Comparison of ENCODE assay signal across 12 mouse cellular contexts in the genomic region with DNA sequence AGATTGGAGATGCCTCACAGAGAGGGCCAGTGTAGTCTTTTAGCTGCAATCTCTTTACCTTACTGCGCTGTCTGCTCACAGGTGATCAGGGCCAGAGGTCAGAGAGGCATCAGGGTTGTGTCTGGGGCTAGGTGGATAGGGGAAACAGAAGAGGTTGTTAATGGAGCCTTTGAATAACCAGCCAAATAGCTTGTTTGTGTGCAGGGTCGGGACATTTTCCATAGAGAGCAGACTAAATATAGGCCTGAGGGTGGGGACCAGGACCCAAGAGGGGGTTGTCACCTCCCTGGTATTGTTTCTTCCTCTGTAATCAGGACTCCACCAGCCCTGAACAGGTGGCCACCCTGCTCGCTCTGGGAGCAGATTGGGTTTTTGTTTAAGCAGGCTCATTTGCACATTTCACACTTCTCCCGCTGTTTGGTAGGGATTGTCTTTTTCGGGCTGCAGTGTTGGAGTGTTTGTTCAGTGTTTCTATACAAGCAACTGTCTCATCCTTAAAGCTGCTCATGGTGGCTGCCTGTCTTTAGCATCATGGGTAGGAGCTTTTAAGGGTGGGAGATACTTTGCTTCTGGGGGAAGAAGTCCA. TPM values are rescaled to one million over a fixed set of nuclear protein-coding genes. Genes with fewer than 3 reads are reported as not detected.
DNase-seq lines count a peak whose midpoint lies in the region; ATAC-seq and TF ChIP-seq lines count a peak whose summit lies in the region.
"Had no signal": no experiment of that assay in that cellular context is flagged by ENCODE, and none has a peak within 500 bp of the region (broad histone marks: within the 10 kb centered on the region; RNA-seq: fewer than 3 reads in every experiment).

No protein-coding gene starts in this region.

- no peak overlapping the region; the same call in 1 of the 2 replicates for H3K4me3 ChIP-seq in forebrain, embryonic 10.5 days
- H3K4me3 ChIP-seq in forebrain, embryonic 11.5 days (ENCODE audit: low read depth, low read length), result no peak overlapping the region
- H3K4me3 ChIP-seq in intestine, embryonic 16.5 days (ENCODE audit: low read length), result no peak overlapping the region
- no peak overlapping the region for H3K4me3 ChIP-seq in intestine, postnatal 0 days (ENCODE audit: low read depth, low read length)
- no peak overlapping the region for H3K4me3 ChIP-seq in heart, embryonic 16.5 days (ENCODE audit: low read length)
- H3K4me3 ChIP-seq: neural tube, embryonic 13.5 days had no signal

- ATAC-seq in forebrain, embryonic 11.5 days (replicated peaks; ENCODE audit: low FRiP score), result no peak
- ATAC-seq in intestine, embryonic 16.5 days, result no peak
- ATAC-seq in intestine, postnatal 0 days, result no peak
- ATAC-seq in heart, embryonic 16.5 days (replicated peaks; ENCODE audit: extremely low read depth, insufficient read depth, low FRiP score), result no peak

- WGBS in forebrain, embryonic 10.5 days, result 21% methylated on average over 5 of the region's 5 CpGs
- 15% methylated on average over 5 of the region's 5 CpGs for WGBS in forebrain, embryonic 11.5 days
- 45% methylated on average over 5 of the region's 5 CpGs for WGBS in intestine, embryonic 16.5 days
- 48% methylated on average over 5 of the region's 5 CpGs for WGBS in intestine, postnatal 0 days
- whole genome bisulfite sequencing in heart, embryonic 16.5 days, result 36% methylated on average over 5 of the region's 5 CpGs

- no peaks in the 10 kb centered on the region; the same call in 1 of the 2 replicates for H3K9me3 ChIP-seq in forebrain, embryonic 10.5 days
- no peaks in the 10 kb centered on the region for H3K9me3 ChIP-seq in forebrain, embryonic 11.5 days (ENCODE audit: control insufficient read depth, low read length)
- no peaks in the 10 kb centered on the region for H3K9me3 ChIP-seq in intestine, embryonic 16.5 days (ENCODE audit: control insufficient read depth, low read length)
- no peaks in the 10 kb centered on the region for H3K9me3 ChIP-seq in intestine, postnatal 0 days (ENCODE audit: control insufficient read depth)
- no peaks in the 10 kb centered on the region for H3K9me3 ChIP-seq in heart, embryonic 16.5 days (replicated peaks; ENCODE audit: control insufficient read depth, low read length)

- peaks cover 88% of the 10 kb centered on the region for H3K4me1 ChIP-seq in forebrain, embryonic 10.5 days
- peaks cover 30% of the 10 kb centered on the region for H3K4me1 ChIP-seq in forebrain, embryonic 11.5 days (replicated peaks; ENCODE audit: control insufficient read depth, insufficient read depth, low read length)
- H3K4me1 ChIP-seq in intestine, embryonic 16.5 days (ENCODE audit: control insufficient read depth, insufficient read depth, low read length), result peaks cover 50% of the 10 kb centered on the region
- peaks cover 13% of the 10 kb centered on the region; the same call in 1 of the 2 replicates for H3K4me1 ChIP-seq in intestine, postnatal 0 days (replicated peaks; ENCODE audit: control insufficient read depth, insufficient read depth, low read length)
- H3K4me1 ChIP-seq in heart, embryonic 16.5 days (ENCODE audit: control insufficient read depth, insufficient read depth, low read length), result peaks cover 42% of the 10 kb centered on the region

- DNase-seq in forebrain, embryonic 10.5 days (ENCODE audit: extremely low spot score, low spot score), result no peak
- DNase-seq in forebrain, embryonic 11.5 days (ENCODE audit: low spot score), result no peak
- DNase-seq in R1 (ENCODE audit: low read depth, low spot score), result peak; percentile 63
- no peak for DNase-seq in urinary bladder, postnatal 36 days (ENCODE audit: low spot score in 2 of 2)
- DNase-seq in adrenal gland, postnatal 36 days, result no peak
- DNase-seq: kidney, postnatal 14 days; lung, postnatal 36 days; thymus, postnatal 25 days had no signal

- no peak overlapping the region for H3K9ac ChIP-seq in forebrain, embryonic 11.5 days (ENCODE audit: low read length)
- no peak overlapping the region for H3K9ac ChIP-seq in intestine, embryonic 16.5 days (ENCODE audit: low read depth, low read length)
- H3K9ac ChIP-seq in intestine, postnatal 0 days (ENCODE audit: low read depth, low read length), result no peak overlapping the region
- no peak overlapping the region for H3K9ac ChIP-seq in heart, embryonic 16.5 days (ENCODE audit: low read length)
- H3K9ac ChIP-seq: neural tube, embryonic 13.5 days had no signal

- peak overlapping the region; percentile 65 for H3K27ac ChIP-seq in forebrain, embryonic 10.5 days
- H3K27ac ChIP-seq in forebrain, embryonic 11.5 days (ENCODE audit: low read depth, low read length), result no peak overlapping the region
- peak overlapping the region; percentile 29; the same call in 1 of the 2 replicates for H3K27ac ChIP-seq in intestine, embryonic 16.5 days (ENCODE audit: low read length)
- no peak overlapping the region for H3K27ac ChIP-seq in intestine, postnatal 0 days (ENCODE audit: low read depth, low read length)
- H3K27ac ChIP-seq in heart, embryonic 16.5 days (ENCODE audit: low read length), result 0 out of 2 replicates have a peak overlapping the region, but pooled peaks have one; percentile 26
- H3K27ac ChIP-seq: neural tube, embryonic 13.5 days had no signal

- no peak overlapping the region for H3K4me2 ChIP-seq in forebrain, embryonic 11.5 days (ENCODE audit: low read depth, low read length, severe bottlenecking)
- no peak overlapping the region for H3K4me2 ChIP-seq in intestine, embryonic 16.5 days (ENCODE audit: low read depth, low read length)
- no peak overlapping the region for H3K4me2 ChIP-seq in intestine, postnatal 0 days (replicated peaks; ENCODE audit: low read depth)
- H3K4me2 ChIP-seq in heart, embryonic 16.5 days (ENCODE audit: low read depth, low read length), result no peak overlapping the region
- H3K4me2 ChIP-seq: neural tube, embryonic 13.5 days had no signal

- no peak for TF ChIP-seq CTCF in intestine, postnatal 0 days (IDR thresholded peaks at IDR 0.05; ENCODE audit: low read depth)

- peaks cover 6% of the 10 kb centered on the region; the same call in 1 of the 2 replicates for H3K36me3 ChIP-seq in forebrain, embryonic 10.5 days (replicated peaks)
- no peaks in the 10 kb centered on the region for H3K36me3 ChIP-seq in forebrain, embryonic 11.5 days (ENCODE audit: control insufficient read depth, insufficient read depth, low read length)
- no peaks in the 10 kb centered on the region for H3K36me3 ChIP-seq in intestine, embryonic 16.5 days (ENCODE audit: control insufficient read depth, insufficient read depth, low read length)
- H3K36me3 ChIP-seq in intestine, postnatal 0 days (ENCODE audit: control insufficient read depth, insufficient read depth), result no peaks in the 10 kb centered on the region
- no peaks in the 10 kb centered on the region for H3K36me3 ChIP-seq in heart, embryonic 16.5 days (ENCODE audit: control insufficient read depth, insufficient read depth)
- H3K36me3 ChIP-seq: neural tube, embryonic 13.5 days had no signal

- H3K27me3 ChIP-seq in forebrain, embryonic 10.5 days (ENCODE audit: poor library complexity, severe bottlenecking), result no peaks in the 10 kb centered on the region
- no peaks in the 10 kb centered on the region for H3K27me3 ChIP-seq in forebrain, embryonic 11.5 days (ENCODE audit: control insufficient read depth, insufficient read depth, low read length)
- no peaks in the 10 kb centered on the region for H3K27me3 ChIP-seq in intestine, embryonic 16.5 days (replicated peaks; ENCODE audit: control insufficient read depth, insufficient read depth, low read length)
- H3K27me3 ChIP-seq in intestine, postnatal 0 days (replicated peaks; ENCODE audit: control insufficient read depth, insufficient read depth, low read length), result no peaks in the 10 kb centered on the region
- no peaks in the 10 kb centered on the region for H3K27me3 ChIP-seq in heart, embryonic 16.5 days (ENCODE audit: control insufficient read depth, insufficient read depth, low read length)
- H3K27me3 ChIP-seq: neural tube, embryonic 13.5 days had no signal

RNA-seq across cellular contexts. Expression of a gene that starts 10.9 kb away (rescaled TPM):
- 14.3 and 14.7 TPM in 2 replicates for polyA plus RNA-seq in forebrain, embryonic 10.5 days (2016; fragmentation: Nextera tagmentation; extraction: Ambion mirVana)
- polyA plus RNA-seq in forebrain, embryonic 11.5 days (2014; fragmentation: Nextera tagmentation; extraction: Ambion mirVana), result 35.2 and 36.1 TPM in 2 replicates
- polyA plus RNA-seq in intestine, embryonic 16.5 days (2015; fragmentation: Nextera tagmentation; extraction: Ambion mirVana), result 4.8 and 5.5 TPM in 2 replicates
- 6.1 and 7.0 TPM in 2 replicates for polyA plus RNA-seq in intestine, postnatal 0 days (2015; fragmentation: Nextera tagmentation; extraction: Ambion mirVana)
- 6.2 and 7.1 TPM in 2 replicates for polyA plus RNA-seq in heart, embryonic 16.5 days (2015; fragmentation: Nextera tagmentation; extraction: Ambion mirVana)
- total RNA-seq in adrenal gland, postnatal 36 days (2021), result 10 to 100 TPM; 49.2 to 71.7 TPM

Comparison
In these comparisons a context has a peak if more than half of its experiments do, and no peak if none do; other contexts are left out.
1. H3K27ac ChIP-seq: peak in forebrain, embryonic 10.5 days (single experiment), intestine, embryonic 16.5 days (single experiment) and heart, embryonic 16.5 days (single experiment); none in forebrain, embryonic 11.5 days (single experiment) and intestine, postnatal 0 days (single experiment).